Mouse (Mus musculus): Measurements from ENCODE around the gene Tbx3.

Tbx3 gene

DNA sequence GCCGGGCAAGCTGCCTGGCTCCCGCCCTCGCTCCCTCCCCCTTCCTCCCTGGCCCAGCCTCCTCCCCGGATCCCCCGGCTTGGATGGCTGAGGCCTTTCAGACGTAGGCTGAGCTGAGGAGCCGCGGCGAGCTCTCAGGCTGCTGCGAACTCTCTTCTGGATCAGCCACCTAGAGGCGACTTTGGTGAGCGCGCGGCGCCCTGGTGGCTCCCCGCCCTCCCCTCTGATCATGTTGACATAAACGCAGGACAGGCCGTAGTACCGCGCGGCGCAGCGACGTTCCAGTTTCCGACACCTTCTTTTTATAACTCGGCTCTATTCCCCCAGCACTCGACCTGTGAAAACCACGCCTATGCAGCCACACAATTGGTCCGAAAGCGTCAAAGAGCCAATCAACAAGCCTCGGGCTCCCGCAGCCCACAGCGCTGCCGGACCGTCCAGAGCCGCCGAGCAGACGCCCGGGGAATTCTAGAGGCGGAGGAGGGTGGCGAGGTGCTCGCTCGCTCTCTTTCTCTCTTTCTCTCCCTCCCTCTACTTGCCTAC, at the start of gene Tbx3:
Tbx3 (plus strand) TSS at position 104 of the 543 bp plus-strand sequence.
- peak; percentile 62 for DNase-seq

GRCm38 (mm10) chr5:119622076-119622475, 48.4 kb upstream of the Tbx3 start:
- no peak for DNase-seq

GRCm38 (mm10) chr5:119624554-119624953, 45.9 kb upstream of the Tbx3 start:
- no peak for DNase-seq

DNA sequence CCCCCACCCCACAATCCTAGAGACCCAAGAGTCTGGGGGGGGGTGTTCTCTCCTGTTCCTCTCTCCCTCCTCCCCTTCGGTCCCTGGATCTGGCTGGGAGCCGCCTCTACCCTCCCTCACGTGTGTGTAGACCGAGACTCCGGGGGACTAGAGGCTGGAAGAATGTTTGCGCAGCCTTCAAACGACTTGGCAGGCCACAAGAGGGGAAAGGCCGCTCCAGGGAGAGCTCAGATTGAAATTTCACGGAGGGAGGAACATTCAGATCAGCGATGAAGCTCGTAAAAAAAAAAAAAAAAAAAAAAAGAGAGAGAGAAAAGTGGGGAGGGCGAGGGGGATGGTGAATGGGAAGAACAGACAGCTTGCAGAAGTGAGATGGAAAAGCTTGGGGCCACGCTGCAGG, 44.9 kb upstream of the Tbx3 start:
- DNase-seq, result no peak

DNA sequence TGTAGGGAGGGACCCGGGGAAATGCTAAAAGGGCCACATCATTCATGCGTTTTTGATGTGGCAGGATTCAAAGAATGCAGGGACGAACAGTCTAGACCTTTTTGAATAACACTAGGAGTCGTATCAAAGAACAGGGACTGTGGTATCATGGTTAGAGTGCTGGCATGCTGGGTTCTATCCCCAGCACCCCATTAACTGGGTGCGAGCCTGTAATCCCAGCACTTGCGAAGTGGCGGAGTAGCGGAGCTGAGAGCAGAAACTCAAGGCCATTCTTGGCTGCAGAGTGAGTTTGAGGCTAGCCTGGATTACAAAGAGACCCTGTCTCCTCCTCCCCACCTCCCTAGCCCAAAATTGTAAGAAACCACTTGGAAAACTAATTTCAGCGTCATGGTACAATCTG, 44.3 kb upstream of the Tbx3 start:
- no peak for DNase-seq

DNA sequence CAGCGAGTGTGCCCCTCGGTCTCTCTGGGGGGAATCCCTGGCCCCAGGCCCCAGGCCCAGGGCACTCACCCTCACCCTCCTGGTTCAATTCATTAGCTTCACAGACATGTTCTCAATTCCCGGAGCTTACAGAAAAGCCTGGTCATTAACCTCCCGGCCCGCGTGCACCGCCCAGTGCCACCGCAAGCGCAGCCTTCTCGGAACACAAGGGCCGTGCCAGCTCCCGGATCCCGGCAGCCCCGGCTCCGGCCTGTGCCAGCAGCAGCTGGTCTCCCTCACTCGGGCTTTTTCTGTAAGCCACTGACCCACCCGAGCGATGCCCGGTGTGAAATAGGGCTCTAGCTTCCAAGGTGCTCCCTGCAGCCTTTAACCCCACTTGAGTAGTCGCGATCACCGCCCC, 43.8 kb upstream of the Tbx3 start:
- peak; percentile 8 for DNase-seq

- DNase-seq, result no peak
Observed at GRCm38 (mm10) chr5:119628100-119628499, 42.4 kb upstream of the Tbx3 start.

DNA sequence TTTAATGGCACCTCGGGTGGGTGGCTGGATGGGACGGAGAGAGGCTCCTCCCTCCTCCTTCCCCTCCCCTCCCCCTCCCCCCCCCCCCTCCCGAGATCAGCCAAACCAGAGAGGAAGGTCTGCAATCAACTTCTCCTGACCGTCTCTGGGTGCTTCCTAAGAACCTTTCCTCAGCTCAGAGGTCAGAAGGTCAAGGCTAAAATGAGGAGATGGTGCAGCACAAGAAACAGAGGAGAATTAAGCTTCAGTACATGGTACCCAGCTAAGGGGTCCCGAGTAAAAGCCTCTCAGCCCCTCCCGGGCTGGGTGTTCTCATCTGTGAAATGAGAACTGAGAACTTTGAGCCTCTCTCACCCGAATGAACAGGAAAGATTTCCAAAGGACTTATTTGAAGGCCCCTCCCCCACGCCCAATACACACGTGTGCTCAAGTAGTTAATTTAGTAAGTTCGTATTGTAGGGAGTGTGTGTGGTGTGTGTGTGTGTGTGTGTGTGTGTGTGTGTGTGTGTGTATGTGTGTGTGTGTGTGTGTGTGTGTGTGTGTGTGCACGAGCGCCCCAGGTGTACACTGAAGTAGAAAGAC, 41.6 kb upstream of the Tbx3 start:
- no peak for DNase-seq

DNA sequence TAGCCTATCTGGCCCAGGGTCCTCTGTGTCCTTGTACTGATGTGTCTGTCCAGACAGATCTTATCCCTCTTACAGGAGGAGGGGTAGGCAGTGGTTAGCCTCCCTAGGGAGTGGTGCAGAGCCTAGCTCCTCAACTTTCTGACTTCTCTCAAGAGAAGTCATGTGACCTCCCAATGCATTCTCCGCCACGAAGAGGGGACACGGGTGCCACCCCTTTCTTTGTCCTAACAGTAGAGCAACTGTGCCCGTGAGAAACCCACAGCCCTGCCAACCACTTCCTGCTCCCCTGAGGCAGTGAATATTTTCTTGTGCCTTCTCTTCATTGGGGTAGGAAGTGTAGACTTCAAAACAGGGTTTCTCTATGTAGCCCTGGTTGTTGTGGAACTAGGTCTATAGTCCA, 36.9 kb upstream of the Tbx3 start:
- no peak for DNase-seq

- DNase-seq, result no peak
Observed at GRCm38 (mm10) chr5:119634861-119635260, 35.6 kb upstream of the Tbx3 start.

- no peak for DNase-seq
Observed at GRCm38 (mm10) chr5:119638300-119638699, 32.2 kb upstream of the Tbx3 start.

DNA sequence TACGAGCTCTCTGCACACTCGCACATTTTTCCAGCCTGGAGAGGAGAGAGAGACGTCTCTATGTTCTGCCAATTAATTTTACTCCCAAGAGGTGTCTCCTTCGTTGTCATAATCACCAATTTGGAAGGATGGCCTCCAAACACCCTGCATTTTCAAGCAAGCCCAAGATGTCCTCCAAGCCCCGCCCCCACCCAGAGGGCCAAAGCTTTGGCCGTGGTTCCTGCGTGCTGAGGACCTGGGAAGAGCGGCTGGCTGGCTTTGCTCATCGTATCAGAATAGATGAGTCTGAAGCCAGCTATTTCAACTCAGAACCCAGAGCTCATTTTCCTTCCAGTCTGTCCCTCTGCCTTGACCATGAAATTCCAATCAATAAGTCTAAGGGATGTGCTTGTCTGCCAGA, 29.4 kb upstream of the Tbx3 start:
- no peak for DNase-seq

- DNase-seq, result no peak
Observed at GRCm38 (mm10) chr5:119641714-119642113, 28.8 kb upstream of the Tbx3 start.

- no peak for DNase-seq
Observed at GRCm38 (mm10) chr5:119646965-119647364, 23.5 kb upstream of the Tbx3 start.

DNA sequence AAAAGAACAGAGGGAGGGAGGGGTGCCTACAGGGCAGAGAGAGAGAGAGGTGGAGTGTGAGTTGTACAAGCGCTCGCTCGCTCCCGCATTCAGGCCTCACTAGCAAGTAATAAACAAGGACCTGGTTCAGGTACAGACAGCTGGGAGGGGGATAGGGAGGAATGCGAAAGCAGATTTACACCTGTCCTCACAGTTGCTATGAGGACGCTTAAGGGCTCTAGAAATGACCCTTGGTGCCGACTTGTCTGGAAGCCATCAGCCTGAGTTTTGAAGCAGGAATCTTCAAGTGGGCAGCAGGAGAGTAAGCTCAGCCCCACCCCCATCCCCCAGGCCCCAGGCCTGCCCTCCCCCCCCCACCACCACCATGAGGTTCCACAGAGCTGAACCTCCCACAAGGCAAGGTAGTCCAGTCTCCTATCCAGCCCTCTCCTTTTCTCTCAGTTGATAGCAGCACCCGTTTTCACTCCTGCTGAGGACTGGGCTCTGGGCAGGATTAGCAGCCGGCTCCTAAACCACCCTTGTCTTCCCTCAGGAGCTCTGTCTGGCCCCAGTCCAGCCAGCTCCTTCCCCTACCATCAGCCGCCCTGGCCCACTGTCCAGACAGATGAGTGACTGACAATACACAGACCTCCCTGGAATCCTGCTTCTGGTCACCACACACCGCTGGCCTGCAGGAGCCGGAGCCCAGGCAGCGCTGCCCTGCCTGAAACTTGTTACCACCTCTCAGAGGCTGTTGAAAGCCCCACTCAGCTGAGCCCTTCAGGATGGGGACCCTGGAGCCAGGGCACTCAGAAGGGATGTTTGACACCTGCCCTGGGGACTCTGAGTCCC, 19.1 kb upstream of the Tbx3 start:
- no peak for DNase-seq

DNA sequence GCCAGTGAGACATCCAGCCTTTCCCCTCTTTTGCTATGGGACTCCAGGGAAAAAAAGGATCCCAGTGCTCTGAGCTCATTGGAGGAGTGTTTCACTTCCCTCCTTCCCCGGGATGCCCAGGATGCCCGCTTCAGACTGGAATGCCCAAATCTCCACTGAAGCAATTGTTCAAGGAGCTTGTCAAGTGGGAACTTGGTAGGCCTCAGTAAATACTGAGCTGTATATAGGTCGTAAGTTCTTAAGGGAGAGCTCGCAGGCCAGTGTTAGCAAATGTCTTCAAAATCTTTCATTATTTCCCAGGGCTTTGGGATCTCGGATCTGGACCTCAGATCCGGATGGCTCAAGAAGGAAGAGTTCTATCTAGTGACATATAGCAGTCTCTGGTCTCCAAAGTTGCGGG, 14.1 kb upstream of the Tbx3 start:
- DNase-seq, result no peak

DNA sequence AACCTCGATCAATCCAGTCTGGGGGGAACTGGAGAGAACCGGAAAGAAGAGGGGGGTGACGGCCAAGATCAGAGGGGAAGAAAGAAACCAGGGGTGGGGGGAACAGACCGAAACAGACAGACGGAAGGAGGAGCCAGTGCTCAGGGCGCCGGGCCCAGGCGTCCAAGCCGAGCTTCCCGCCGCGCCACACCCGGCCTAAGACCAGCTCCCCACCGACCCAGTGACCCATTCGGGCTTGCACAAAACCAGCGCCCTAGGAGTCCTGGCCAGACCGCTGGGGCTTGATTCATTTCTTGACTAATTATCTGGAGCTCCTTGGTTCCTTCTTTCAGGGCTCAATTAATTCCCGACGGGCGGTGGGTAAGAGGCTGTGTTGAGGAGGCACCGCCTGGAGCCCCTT, 13.6 kb upstream of the Tbx3 start:
- no peak for DNase-seq

- DNase-seq, result no peak
Observed at GRCm38 (mm10) chr5:119657362-119657761, 13.1 kb upstream of the Tbx3 start.

- DNase-seq, result no peak
Observed at GRCm38 (mm10) chr5:119657804-119658203, 12.7 kb upstream of the Tbx3 start.

GRCm38 (mm10) chr5:119658396-119658795, 12.1 kb upstream of the Tbx3 start:
- DNase-seq, result no peak

- DNase-seq, result no peak
Observed at GRCm38 (mm10) chr5:119659041-119659440, 11.4 kb upstream of the Tbx3 start.

GRCm38 (mm10) chr5:119660526-119661410, 9.7 kb upstream of the Tbx3 start:
- no peak for DNase-seq

DNA sequence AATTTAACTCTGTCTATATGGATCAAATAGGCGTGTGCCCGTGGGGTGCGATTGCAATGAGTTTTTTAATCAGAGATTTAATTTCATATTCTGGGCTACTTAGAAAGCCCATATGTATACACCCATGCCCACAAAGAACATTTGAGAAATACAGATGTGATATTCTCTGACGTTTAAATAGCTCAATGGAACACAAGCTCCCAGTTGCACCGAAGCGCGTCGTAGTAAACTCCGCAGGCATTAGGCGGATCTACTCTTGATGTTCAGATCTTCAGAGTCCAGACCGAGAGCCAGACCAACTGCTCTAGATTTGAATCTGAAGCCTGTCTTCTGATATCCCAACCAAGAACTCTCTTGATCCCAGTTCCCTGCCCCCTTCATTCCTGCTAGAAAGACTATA, 9.0 kb upstream of the Tbx3 start:
- no peak for DNase-seq

All from right cerebral cortex, postnatal 14 days (tissue).